Mouse (Mus musculus): ENCODE measurements around the gene Fli1.

The Fli1 gene

GRCm38 (mm10) chr9:32405191-32405925, 137.3 kb downstream of the Fli1 start:
- peak; percentile 73 to 79 for DNase-seq

- peak; percentile 80 to 84 for DNase-seq
Observed at GRCm38 (mm10) chr9:32400662-32401161, 141.9 kb downstream of the Fli1 start.

GRCm38 (mm10) chr9:32400212-32400611, 142.4 kb downstream of the Fli1 start:
- DNase-seq: no peak

- no peak for DNase-seq
Observed at GRCm38 (mm10) chr9:32394761-32395161, 147.9 kb downstream of the Fli1 start.

GRCm38 (mm10) chr9:32392716-32393115, 149.9 kb downstream of the Fli1 start:
- no peak for DNase-seq

GRCm38 (mm10) chr9:32391701-32392100, 151.0 kb downstream of the Fli1 start:
- no peak for DNase-seq

GRCm38 (mm10) chr9:32391092-32391491, 151.6 kb downstream of the Fli1 start:
- no peak for DNase-seq

GRCm38 (mm10) chr9:32388120-32388519, 154.5 kb downstream of the Fli1 start:
- DNase-seq: no peak

GRCm38 (mm10) chr9:32384906-32385305, 157.8 kb downstream of the Fli1 start:
- peak; percentile 49 to 71 for DNase-seq

GRCm38 (mm10) chr9:32376863-32377590, 165.6 kb downstream of the Fli1 start:
- no peak for DNase-seq

GRCm38 (mm10) chr9:32376031-32376430, 166.6 kb downstream of the Fli1 start:
- no peak for DNase-seq

- no peak for DNase-seq
Observed at GRCm38 (mm10) chr9:32373656-32374055, 169.0 kb downstream of the Fli1 start.
